Mouse (Mus musculus) T-helper 17 cell (primary cell): ENCODE results near the gene Gm9913.

ENCODE experiments used
- in situ Hi-C, 2 experiments: fragments of 300-600 bp; cut with MboI, MseI; formaldehyde crosslinking; loops; 1 replicate in 1 of 2; 2 replicates in 1 of 2; pipeline ENCODE4 v1.15.1; 2025; ENCODE audit warnings: high pct_unique_total_duplicates in 2 of 2

The Gm9913 gene

DNA sequence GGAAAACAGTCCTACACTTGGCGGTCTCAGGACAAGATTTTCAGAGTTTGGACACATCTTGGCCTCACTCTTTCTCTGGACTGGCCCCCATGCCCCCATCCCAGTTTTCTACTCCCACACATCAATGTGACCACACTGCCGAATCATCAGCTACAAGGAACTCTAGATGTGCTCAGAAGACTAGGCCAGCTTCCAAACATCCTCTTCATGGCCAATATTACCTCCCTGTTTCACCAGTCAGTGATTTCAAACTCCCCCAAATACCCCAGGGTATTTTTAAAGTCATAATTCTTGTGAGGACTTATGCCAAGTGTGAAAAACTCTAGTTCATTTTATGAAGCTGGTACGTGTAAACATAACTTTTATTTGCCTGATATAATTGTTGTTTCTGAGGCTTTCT is 40.1 kb downstream of the Gm9913 start:
- in situ Hi-C loops: no loop called here

DNA sequence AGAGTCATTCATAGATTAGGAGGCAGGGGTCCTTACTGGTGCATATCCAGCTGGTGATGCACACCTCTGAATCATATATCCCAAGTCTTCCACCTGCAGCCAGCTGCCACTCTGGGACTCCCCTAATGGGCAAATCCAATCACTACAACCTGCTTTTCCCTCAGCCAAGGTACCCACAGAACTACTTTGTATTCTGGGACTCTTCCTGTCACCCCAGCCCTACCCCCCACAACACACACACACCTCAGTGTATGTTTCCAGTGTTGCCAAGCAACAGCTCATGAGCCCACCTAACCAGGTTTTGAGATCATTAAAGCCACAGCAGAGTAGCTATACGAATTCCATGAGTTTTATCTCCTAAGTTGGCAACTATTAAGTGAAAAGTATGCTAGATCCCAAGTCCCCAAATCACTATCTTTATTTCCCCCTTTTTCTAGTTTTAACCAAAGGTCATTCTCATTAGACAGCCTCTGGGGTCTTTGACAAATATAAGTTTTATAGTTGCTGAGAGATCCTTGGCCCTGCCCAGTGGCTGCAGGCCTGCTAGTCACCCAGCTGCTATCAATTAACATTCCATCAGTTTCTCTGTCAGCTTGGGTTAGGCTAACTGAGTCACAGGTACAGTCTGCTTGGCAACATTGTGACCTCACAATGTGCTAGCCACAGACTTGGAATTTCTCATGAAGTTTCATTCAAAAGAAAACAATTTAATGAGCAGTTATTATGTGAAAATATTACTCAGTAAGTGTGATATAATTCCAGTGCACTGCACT is 44.1 kb downstream of the Gm9913 start:
- in situ Hi-C loops: no loop called here

DNA sequence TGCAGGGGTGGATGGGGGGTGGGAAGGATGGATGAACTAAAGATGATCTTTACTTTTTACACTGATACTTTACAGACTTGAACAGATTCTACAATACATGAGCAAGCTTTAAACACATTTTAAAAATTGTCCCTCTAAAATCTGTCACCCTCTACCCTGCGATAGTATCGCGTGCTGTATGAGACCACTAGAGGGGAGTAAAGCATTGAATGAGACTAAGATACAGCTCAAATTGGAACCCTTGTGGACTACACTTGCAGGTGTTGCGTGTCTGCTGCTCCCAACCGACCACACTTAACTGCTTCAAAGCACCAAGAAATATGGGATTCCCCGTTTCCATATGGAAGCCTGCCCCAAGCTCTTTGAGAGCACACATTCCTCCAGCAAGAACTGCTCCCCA is 50.9 kb downstream of the Gm9913 start:
- in situ Hi-C loops: no loop called here
